28 mouse cellular contexts compared by ENCODE assay signal in genomic region chr12:17552420-17552819, GRCm38 (mm10). TPM values are rescaled to one million over a fixed set of nuclear protein-coding genes. Genes with fewer than 3 reads are reported as not detected.
DNase-seq lines count a peak whose midpoint lies in the region; ATAC-seq and TF ChIP-seq lines count a peak whose summit lies in the region.
"Had no signal": no experiment of that assay in that cellular context is flagged by ENCODE, and none has a peak within 500 bp of the region (broad histone marks: within the 10 kb centered on the region; RNA-seq: fewer than 3 reads in every experiment).

No protein-coding gene starts in this region.

- H3K4me2 ChIP-seq in intestine, embryonic 14.5 days (ENCODE audit: low read length): no peak overlapping the region
- no peak overlapping the region for H3K4me2 ChIP-seq in intestine, postnatal 0 days (replicated peaks; ENCODE audit: low read depth)
- H3K4me2 ChIP-seq in liver, embryonic 15.5 days: no peak overlapping the region
- H3K4me2 ChIP-seq: embryonic facial prominence, embryonic 13.5 days; forebrain, embryonic 13.5 days; heart, embryonic 15.5 days; limb, embryonic 12.5 days; neural tube, embryonic 15.5 days had no signal

- no peak for ATAC-seq in intestine, embryonic 14.5 days (replicated peaks; ENCODE audit: low FRiP score, low TSS enrichment, low read depth)
- no peak for ATAC-seq in intestine, postnatal 0 days
- ATAC-seq in liver, embryonic 15.5 days (ENCODE audit: insufficient read depth): no peak
- ATAC-seq: forebrain, embryonic 13.5 days; hindbrain, embryonic 16.5 days; lung, postnatal 0 days had no signal

- in situ Hi-C loops in ES-E14 (cut with MboI; ENCODE audit: low sequenced_read_pairs in 2 of 2, unreplicated experiment in 2 of 2): loop anchor here in 1 of 2 experiments (5.0 kb wide), 1 partner anchor 255 kb away; no protein-coding TSS in a partner anchor

- no peaks in the 10 kb centered on the region for H3K27me3 ChIP-seq in intestine, embryonic 14.5 days (replicated peaks; ENCODE audit: control insufficient read depth, insufficient read depth, low read length)
- no peaks in the 10 kb centered on the region for H3K27me3 ChIP-seq in intestine, postnatal 0 days (replicated peaks; ENCODE audit: control insufficient read depth, insufficient read depth, low read length)
- H3K27me3 ChIP-seq in liver, embryonic 15.5 days: 0 out of 2 replicates have a peak, but pooled peaks cover 6% of the 10 kb centered on the region
- H3K27me3 ChIP-seq: embryonic facial prominence, embryonic 13.5 days; forebrain, embryonic 13.5 days; heart, embryonic 15.5 days; limb, embryonic 12.5 days; neural tube, embryonic 15.5 days had no signal

- peaks cover 4% of the 10 kb centered on the region; the same call in 1 of the 2 replicates for H3K4me1 ChIP-seq in intestine, embryonic 14.5 days (replicated peaks; ENCODE audit: control insufficient read depth, insufficient read depth, low read length)
- no peaks in the 10 kb centered on the region for H3K4me1 ChIP-seq in intestine, postnatal 0 days (replicated peaks; ENCODE audit: control insufficient read depth, insufficient read depth, low read length)
- peaks cover 0 to 16% of the 10 kb centered on the region in 2 experiments; a peak in 3 of 4 replicates for H3K4me1 ChIP-seq in ES-E14 (ENCODE audit: control insufficient read depth in 2 of 2, insufficient read depth in 2 of 2, low read length in 2 of 2, poor library complexity in 1 of 2)
- H3K4me1 ChIP-seq in liver, embryonic 15.5 days (replicated peaks): peaks cover 50% of the 10 kb centered on the region

- WGBS in intestine, embryonic 14.5 days: 78% methylated on average over 3 of the region's 3 CpGs
- 80% methylated on average over 3 of the region's 3 CpGs for WGBS in intestine, postnatal 0 days
- WGBS in liver, embryonic 15.5 days (ENCODE audit: insufficient replicate concordance): 76% methylated on average over 3 of the region's 3 CpGs

- no peak overlapping the region for H3K27ac ChIP-seq in intestine, embryonic 14.5 days (ENCODE audit: low read depth)
- H3K27ac ChIP-seq in intestine, postnatal 0 days (ENCODE audit: low read depth, low read length): no peak overlapping the region
- H3K27ac ChIP-seq in ES-E14 (ENCODE audit: insufficient read depth, low read depth, low read length, poor library complexity, severe bottlenecking): peak overlapping the region; percentile 2
- H3K27ac ChIP-seq in liver, embryonic 15.5 days (replicated peaks): peak overlapping the region; percentile 69
- no peak overlapping the region for H3K27ac ChIP-seq in layer of hippocampus, adult 2 months
- H3K27ac ChIP-seq: embryonic facial prominence, embryonic 13.5 days; forebrain, embryonic 13.5 days; heart, embryonic 10.5 days; heart, embryonic 15.5 days; limb, embryonic 12.5 days; neural tube, embryonic 15.5 days had no signal

- no peak for TF ChIP-seq CTCF in intestine, postnatal 0 days (IDR thresholded peaks at IDR 0.05; ENCODE audit: low read depth)
- no peak for TF ChIP-seq CTCF in layer of hippocampus, adult 2 months (conservative IDR thresholded peaks at IDR 0.05)

- H3K9me3 ChIP-seq in intestine, embryonic 14.5 days (ENCODE audit: control insufficient read depth, low read length): no peaks in the 10 kb centered on the region
- H3K9me3 ChIP-seq in intestine, postnatal 0 days (ENCODE audit: control insufficient read depth): no peaks in the 10 kb centered on the region
- H3K9me3 ChIP-seq in ES-E14 (ENCODE audit: control insufficient read depth, insufficient read depth, low read depth, low read length): no peaks in the 10 kb centered on the region
- H3K9me3 ChIP-seq in liver, embryonic 15.5 days (replicated peaks): no peaks in the 10 kb centered on the region
- H3K9me3 ChIP-seq: embryonic facial prominence, embryonic 13.5 days; forebrain, embryonic 13.5 days; heart, embryonic 10.5 days; heart, embryonic 15.5 days; limb, embryonic 12.5 days; neural tube, embryonic 15.5 days had no signal

- peaks cover 44% of the 10 kb centered on the region for H3K36me3 ChIP-seq in intestine, embryonic 14.5 days (ENCODE audit: control insufficient read depth, insufficient read depth, low read length)
- H3K36me3 ChIP-seq in intestine, postnatal 0 days (ENCODE audit: control insufficient read depth, insufficient read depth): peaks cover 31% of the 10 kb centered on the region
- peaks cover 33% of the 10 kb centered on the region for H3K36me3 ChIP-seq in ES-E14 (ENCODE audit: control insufficient read depth, insufficient read depth, low read length, poor library complexity, severe bottlenecking)
- peaks cover 53% of the 10 kb centered on the region for H3K36me3 ChIP-seq in liver, embryonic 15.5 days (replicated peaks)

- H3K4me3 ChIP-seq in intestine, embryonic 14.5 days (ENCODE audit: low read depth, low read length): no peak overlapping the region
- no peak overlapping the region for H3K4me3 ChIP-seq in intestine, postnatal 0 days (ENCODE audit: low read depth, low read length)
- H3K4me3 ChIP-seq in ES-E14 (ENCODE audit: insufficient read depth in 1 of 2, low read depth in 1 of 2, low read length in 2 of 2, poor library complexity in 1 of 2, severe bottlenecking in 1 of 2): no peak overlapping the region
- H3K4me3 ChIP-seq in liver, embryonic 15.5 days (replicated peaks): no peak overlapping the region
- H3K4me3 ChIP-seq in layer of hippocampus, adult 2 months: no peak overlapping the region
- H3K4me3 ChIP-seq: embryonic facial prominence, embryonic 13.5 days; forebrain, embryonic 13.5 days; heart, embryonic 10.5 days; heart, embryonic 15.5 days; limb, embryonic 12.5 days; neural tube, embryonic 15.5 days had no signal

- DNase-seq in intestine, embryonic 14.5 days (ENCODE audit: low spot score): peak; percentile 44
- no peak for DNase-seq in ES-E14 (ENCODE audit: low read depth, low spot score)
- DNase-seq in R1 (ENCODE audit: low read depth, low spot score): peak; percentile 27
- no peak for DNase-seq in layer of hippocampus, adult 2 months (ENCODE audit: low spot score in 2 of 2)
- DNase-seq in urinary bladder, postnatal 4 days (ENCODE audit: low spot score in 2 of 2): no peak
- DNase-seq: adrenal gland, adult 8-10 months; cerebellum, adult 2 months; cerebellum, postnatal 25 days; embryo, embryonic 11 days; gastrocnemius, postnatal 25 days; kidney, adult 9 months; kidney, postnatal 14 days; lung, adult 18-20 months; lung, postnatal 4 days; midbrain, embryonic 14.5 days; retina, postnatal 1 day; right cerebral cortex, postnatal 14 days; thymus, postnatal 25 days had no signal

- H3K9ac ChIP-seq in intestine, embryonic 14.5 days (ENCODE audit: low read length): no peak overlapping the region
- H3K9ac ChIP-seq in intestine, postnatal 0 days (ENCODE audit: low read depth, low read length): no peak overlapping the region
- no peak overlapping the region for H3K9ac ChIP-seq in ES-E14 (ENCODE audit: insufficient read depth, low read depth, low read length, poor library complexity, severe bottlenecking)
- no peak overlapping the region for H3K9ac ChIP-seq in liver, embryonic 15.5 days
- H3K9ac ChIP-seq: embryonic facial prominence, embryonic 13.5 days; forebrain, embryonic 13.5 days; heart, embryonic 15.5 days; limb, embryonic 12.5 days; neural tube, embryonic 15.5 days had no signal

TF ChIP-seq in ES-E14, 5 proteins besides CTCF, POLR2A, EP300 and RAD21:
- no peak for TF ChIP-seq MAFK (IDR thresholded peaks at IDR 0.05; ENCODE audit: insufficient read depth, low read depth, low read length)
- no peak for TF ChIP-seq ZNF384 (IDR thresholded peaks at IDR 0.05; ENCODE audit: low read depth, low read length)
- no peak for TF ChIP-seq CHD2 (IDR thresholded peaks at IDR 0.05; ENCODE audit: low read depth, low read length)
- no peak for TF ChIP-seq ZC3H11A (IDR thresholded peaks at IDR 0.05; ENCODE audit: borderline replicate concordance, low read depth, low read length)
- TF ChIP-seq HCFC1 (IDR thresholded peaks at IDR 0.05; ENCODE audit: borderline replicate concordance, insufficient read depth, low read length): no peak

RNA-seq across cellular contexts. Expression of gene Odc1, which starts 7.8 kb away (rescaled TPM):
- 234 and 237 TPM in 2 replicates for polyA plus RNA-seq in intestine, embryonic 14.5 days (2014; fragmentation: Nextera tagmentation; extraction: Ambion mirVana)
- 86.7 and 87.8 TPM in 2 replicates for polyA plus RNA-seq in intestine, postnatal 0 days (2015; fragmentation: Nextera tagmentation; extraction: Ambion mirVana)
- total RNA-seq in ES-E14 (2012; rRNA removed): 822 and 869 TPM in 2 replicates
- polyA plus RNA-seq in liver, embryonic 15.5 days (2015; fragmentation: Nextera tagmentation; extraction: Ambion mirVana): 404 and 432 TPM in 2 replicates
- 10 to 100 TPM; 78.3 to 80.4 TPM for total RNA-seq in layer of hippocampus, adult 2 months (2021)

Comparison
In these comparisons a context has a peak if more than half of its experiments do, and no peak if none do; other contexts are left out.
1. DNase-seq: peak in intestine, embryonic 14.5 days (single experiment) and R1 (single experiment); none in ES-E14 (single experiment), layer of hippocampus, adult 2 months (0 of 2) and urinary bladder, postnatal 4 days (0 of 2).
2. H3K27ac ChIP-seq: peak in ES-E14 (single experiment) and liver, embryonic 15.5 days (single experiment); none in intestine, embryonic 14.5 days (single experiment), intestine, postnatal 0 days (single experiment) and layer of hippocampus, adult 2 months (single experiment).